Mouse (Mus musculus): ENCODE measurements around the gene Trip11.

The Trip11 gene

GRCm38 (mm10) chr12:101818608-101819370 lies 94.3 kb downstream of the Trip11 start, which contains the start of gene Fbln5:
Gene Fbln5, minus strand, starts transcription at chr12:101819055.
- no peak for DNase-seq

GRCm38 (mm10) chr12:101818246-101818607 lies 94.8 kb downstream of the Trip11 start:
- no peak for DNase-seq

GRCm38 (mm10) chr12:101816810-101817209 lies 96.3 kb downstream of the Trip11 start:
- no peak for DNase-seq

GRCm38 (mm10) chr12:101815796-101816195 lies 97.3 kb downstream of the Trip11 start:
- no peak for DNase-seq

- DNase-seq = peak; percentile 73
These were observed 98.6 kb downstream of the Trip11 start for GRCm38 (mm10) chr12:101814423-101814822.

GRCm38 (mm10) chr12:101811181-101811580 lies 101.9 kb downstream of the Trip11 start:
- no peak for DNase-seq

- DNase-seq = peak; percentile 75
These were observed 102.6 kb downstream of the Trip11 start for GRCm38 (mm10) chr12:101810515-101810914.

- no peak for DNase-seq
These were observed 105.7 kb downstream of the Trip11 start for GRCm38 (mm10) chr12:101807400-101807799.

- DNase-seq = no peak
These were observed 110.6 kb downstream of the Trip11 start for GRCm38 (mm10) chr12:101802445-101802844.

- no peak for DNase-seq
These were observed 111.3 kb downstream of the Trip11 start for GRCm38 (mm10) chr12:101801744-101802143.

- DNase-seq = no peak
These were observed 112.0 kb downstream of the Trip11 start for GRCm38 (mm10) chr12:101801051-101801450.

GRCm38 (mm10) chr12:101798189-101798922 lies 114.7 kb downstream of the Trip11 start:
- DNase-seq = no peak

GRCm38 (mm10) chr12:101794458-101794857 lies 118.6 kb downstream of the Trip11 start:
- no peak for DNase-seq

GRCm38 (mm10) chr12:101793221-101793621 lies 119.8 kb downstream of the Trip11 start:
- no peak for DNase-seq

GRCm38 (mm10) chr12:101792684-101793083 lies 120.4 kb downstream of the Trip11 start:
- no peak for DNase-seq

GRCm38 (mm10) chr12:101789767-101790166 lies 123.3 kb downstream of the Trip11 start:
- DNase-seq = no peak

GRCm38 (mm10) chr12:101789250-101789649 lies 123.8 kb downstream of the Trip11 start:
- no peak for DNase-seq
